Mouse (Mus musculus) lung, postnatal 4 days (tissue): Measurements from ENCODE around the gene Hbb-bt.
"Not testable (repeated sequence)": the region's sequence is repeated elsewhere in the genome, so short reads cannot be mapped to it uniquely, and the experiment has no call there.

Experiments
- DNase-seq, 2 experiments: peaks; one replicate each; pipeline ENCODE4 v3.0.0; 2021

Gene Hbb-bt

GRCm38 (mm10) chr7:103813766-103814165 is at the start of gene Hbb-bt:
TSS of gene Hbb-bt (minus strand) at chr7:103813996.
- DNase-seq, result no peak

GRCm38 (mm10) chr7:103861531-103861930 is 47.7 kb upstream of the Hbb-bt start:
- DNase-seq, result no peak

- no peak for DNase-seq
These were observed 47.1 kb upstream of the Hbb-bt start for GRCm38 (mm10) chr7:103860855-103861254.

GRCm38 (mm10) chr7:103859076-103859475 is 45.3 kb upstream of the Hbb-bt start:
- DNase-seq, result no peak

GRCm38 (mm10) chr7:103854669-103855068 is 40.9 kb upstream of the Hbb-bt start:
- no peak for DNase-seq

GRCm38 (mm10) chr7:103853090-103853489 is 39.3 kb upstream of the Hbb-bt start, which contains the start of gene Hbb-y:
TSS of gene Hbb-y (minus strand) at chr7:103853216.
- DNase-seq, result no peak

- no peak for DNase-seq
These were observed 30.9 kb upstream of the Hbb-bt start for GRCm38 (mm10) chr7:103844525-103845325.

GRCm38 (mm10) chr7:103843034-103843433 is 29.2 kb upstream of the Hbb-bt start, which contains the start of gene Hbb-bh1:
TSS of gene Hbb-bh1 (minus strand) at chr7:103843164.
- DNase-seq, result no peak

GRCm38 (mm10) chr7:103840268-103840667 is 26.5 kb upstream of the Hbb-bt start, which contains the start of gene Hbb-bh2:
TSS of gene Hbb-bh2 (minus strand) at chr7:103840520.
- no peak for DNase-seq

- no peak for DNase-seq
These were observed 14.0 kb upstream of the Hbb-bt start, which contains the start of gene Hbb-bs for GRCm38 (mm10) chr7:103827808-103828207. TSS of gene Hbb-bs (minus strand) at chr7:103828096.

- not testable (repeated sequence) for DNase-seq
These were observed 13.3 kb upstream of the Hbb-bt start for GRCm38 (mm10) chr7:103827139-103827538.

GRCm38 (mm10) chr7:103826255-103826887 is 12.6 kb upstream of the Hbb-bt start:
- DNase-seq, result no peak

GRCm38 (mm10) chr7:103825536-103826254 is 11.9 kb upstream of the Hbb-bt start:
- DNase-seq, result no peak

- DNase-seq, result no peak
These were observed 10.8 kb upstream of the Hbb-bt start for GRCm38 (mm10) chr7:103824597-103824996.

- not testable (repeated sequence) for DNase-seq
These were observed 1.3 kb upstream of the Hbb-bt start for GRCm38 (mm10) chr7:103815085-103815484.

- not testable (repeated sequence) for DNase-seq
These were observed 644 bp downstream of the Hbb-bt start for GRCm38 (mm10) chr7:103813152-103813551.

GRCm38 (mm10) chr7:103812174-103812573 is 1.6 kb downstream of the Hbb-bt start:
- DNase-seq, result no peak

GRCm38 (mm10) chr7:103811223-103811845 is 2.5 kb downstream of the Hbb-bt start:
- no peak for DNase-seq

- DNase-seq, result no peak
These were observed 3.0 kb downstream of the Hbb-bt start for GRCm38 (mm10) chr7:103810746-103811145.

GRCm38 (mm10) chr7:103810296-103810695 is 3.5 kb downstream of the Hbb-bt start:
- DNase-seq, result no peak

- no peak for DNase-seq
These were observed 4.0 kb downstream of the Hbb-bt start for GRCm38 (mm10) chr7:103809801-103810155.

GRCm38 (mm10) chr7:103808971-103809800 is 4.6 kb downstream of the Hbb-bt start:
- DNase-seq, result no peak
